Mouse (Mus musculus) heart, embryonic 12.5 days (tissue): Measurements from ENCODE around the gene Zdhhc12. TPM values are rescaled to one million over a fixed set of nuclear protein-coding genes. Genes with fewer than 3 reads are reported as not detected.
"Not testable (repeated sequence)": the region's sequence is repeated elsewhere in the genome, so short reads cannot be mapped to it uniquely, and the experiment has no call there.

Experiments used
- ATAC-seq: fragments of 200-750 bp; cut with Nextera tagmentation; 2 replicates; pipeline ENCODE4 v1.8.0; 2017; ENCODE audit warnings: moderate TSS enrichment, moderate library complexity; ENCODE audit not compliant: insufficient number of reproducible peaks, low FRiP score
- H3K27ac ChIP-seq: fragments of 300-500 bp; sonication (generic); 2 replicates; pipeline ENCODE4 v1.5.1; 2016; ENCODE audit warnings: mild to moderate bottlenecking, moderate library complexity; ENCODE audit not compliant: poor library complexity, severe bottlenecking
- H3K27me3 ChIP-seq: fragments of 300-500 bp; sonication (generic); replicated peaks from 2 replicates; pipeline ENCODE4 v1.6.1; 2016; ENCODE audit warnings: mild to moderate bottlenecking, moderate library complexity
- H3K36me3 ChIP-seq: fragments of 300-500 bp; sonication (generic); 2 replicates; pipeline ENCODE4 v1.6.1; 2016; ENCODE audit warnings: mild to moderate bottlenecking, moderate library complexity
- H3K4me1 ChIP-seq: fragments of 300-500 bp; sonication (generic); replicated peaks from 2 replicates; pipeline ENCODE4 v1.6.1; 2016; ENCODE audit warnings: mild to moderate bottlenecking
- H3K4me2 ChIP-seq: fragments of 300-500 bp; sonication (generic); 2 replicates; pipeline ENCODE4 v1.6.1; 2016; ENCODE audit warnings: mild to moderate bottlenecking, moderate library complexity
- H3K4me3 ChIP-seq: fragments of 300-500 bp; sonication (generic); 2 replicates; pipeline ENCODE4 v1.5.1; 2016; ENCODE audit warnings: mild to moderate bottlenecking
- H3K9ac ChIP-seq: fragments of 300-500 bp; sonication (generic); 2 replicates; pipeline ENCODE4 v1.6.1; 2016; ENCODE audit warnings: mild to moderate bottlenecking, moderate library complexity
- H3K9me3 ChIP-seq: fragments of 300-500 bp; sonication (generic); replicated peaks from 2 replicates; pipeline ENCODE4 v1.6.1; 2016; ENCODE audit warnings: mild to moderate bottlenecking, moderate library complexity
- WGBS: fragments of 180-500 bp; shearing (Covaris S2); methylation state at CpG from one replicate; pipeline ENCODE4 v1.1.7; 2016; 5-methylcytosine and 5-hydroxymethylcytosine counted together
- polyA plus RNA-seq: library from polyadenylated mRNA; unstranded; fragments of >200 nt; fragmentation: Nextera tagmentation; extraction: Ambion mirVana; gene quantifications from 2 replicates; pipeline ENCODE4 v1.2.1, GENCODE M21; 2016

The Zdhhc12 gene
- polyA plus RNA-seq: 49.8 and 50.4 TPM in 2 replicates

DNA sequence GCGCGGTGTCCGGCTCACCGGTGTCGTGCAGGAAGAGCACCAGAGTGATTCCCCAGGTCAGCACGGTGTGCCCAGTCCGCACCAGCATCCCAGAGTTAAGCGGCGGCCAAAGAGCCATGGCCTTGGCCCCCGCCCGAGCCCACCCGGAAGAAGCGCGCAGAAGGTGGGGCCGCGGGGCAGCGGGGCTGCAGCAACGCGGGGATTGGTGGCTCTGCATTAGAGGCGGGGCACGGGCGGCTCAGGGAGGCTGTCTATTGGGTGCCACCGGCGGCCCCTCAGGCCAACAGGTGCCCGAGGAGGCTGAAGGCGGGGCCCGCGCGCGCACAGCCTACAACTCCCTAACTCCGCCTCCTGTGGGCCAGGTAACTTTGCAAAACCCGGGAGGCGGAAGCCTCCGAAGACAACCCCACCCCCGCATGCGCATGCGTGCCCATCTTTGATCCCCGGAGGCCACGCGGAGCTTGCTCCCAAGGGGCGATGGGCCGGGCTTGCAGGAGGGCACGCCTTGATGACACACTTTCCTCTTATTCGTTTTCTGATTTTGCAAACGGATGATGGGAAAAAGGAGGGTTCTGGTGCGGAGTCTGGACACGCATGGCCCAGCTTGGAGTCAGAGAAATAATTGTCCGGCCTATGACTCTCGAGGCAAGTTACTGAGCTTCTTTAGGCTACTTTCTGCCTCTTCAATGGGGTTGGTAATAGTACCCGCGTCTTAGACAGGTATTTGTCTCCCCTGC is at the start of gene Zdhhc12:
Gene Zdhhc12, minus strand, starts transcription at position 178 of the 737 bp plus-strand sequence.
- Histone ChIP-seq H3K4me2 (peak within 1 kb of the TSS; percentile 78), H3K36me3 (peaks cover 34% of the 10 kb centered on the region), H3K27me3 (no peaks in the 10 kb centered on the region), H3K4me1 (peaks cover 20% of the 10 kb centered on the region), H3K9ac (peak within 1 kb of the TSS; percentile 86), H3K27ac (peak within 1 kb of the TSS; percentile 31), H3K9me3 (no peaks in the 10 kb centered on the region), H3K4me3 (peak within 1 kb of the TSS; percentile 75)
- ATAC-seq: peak; percentile 97
- under 1% methylated on average over 51 of the region's 51 CpGs for WGBS

GRCm38 (mm10) chr2:30140021-30140420 is 46.6 kb upstream of the Zdhhc12 start:
- WGBS: 89% methylated on average over 4 of the region's 4 CpGs
- H3K36me3 ChIP-seq: peaks cover 85% of the 10 kb centered on the region
- not testable (repeated sequence) for H3K4me3 ChIP-seq, H3K9me3 ChIP-seq, H3K27ac ChIP-seq, H3K27me3 ChIP-seq, ATAC-seq, H3K4me2 ChIP-seq, H3K9ac ChIP-seq, H3K4me1 ChIP-seq

- Histone ChIP-seq H3K27me3 (no peaks in the 10 kb centered on the region), H3K27ac (no peak overlapping the region), H3K4me3 (no peak overlapping the region), H3K4me2 (no peak overlapping the region), H3K9ac (no peak overlapping the region), H3K4me1 (peaks cover 22% of the 10 kb centered on the region), H3K9me3 (no peaks in the 10 kb centered on the region), H3K36me3 (peaks cover 52% of the 10 kb centered on the region)
- WGBS: 81% methylated on average over 10 of the region's 10 CpGs
- no peak for ATAC-seq
These were observed 43.0 kb upstream of the Zdhhc12 start for GRCm38 (mm10) chr2:30136458-30136857.

DNA sequence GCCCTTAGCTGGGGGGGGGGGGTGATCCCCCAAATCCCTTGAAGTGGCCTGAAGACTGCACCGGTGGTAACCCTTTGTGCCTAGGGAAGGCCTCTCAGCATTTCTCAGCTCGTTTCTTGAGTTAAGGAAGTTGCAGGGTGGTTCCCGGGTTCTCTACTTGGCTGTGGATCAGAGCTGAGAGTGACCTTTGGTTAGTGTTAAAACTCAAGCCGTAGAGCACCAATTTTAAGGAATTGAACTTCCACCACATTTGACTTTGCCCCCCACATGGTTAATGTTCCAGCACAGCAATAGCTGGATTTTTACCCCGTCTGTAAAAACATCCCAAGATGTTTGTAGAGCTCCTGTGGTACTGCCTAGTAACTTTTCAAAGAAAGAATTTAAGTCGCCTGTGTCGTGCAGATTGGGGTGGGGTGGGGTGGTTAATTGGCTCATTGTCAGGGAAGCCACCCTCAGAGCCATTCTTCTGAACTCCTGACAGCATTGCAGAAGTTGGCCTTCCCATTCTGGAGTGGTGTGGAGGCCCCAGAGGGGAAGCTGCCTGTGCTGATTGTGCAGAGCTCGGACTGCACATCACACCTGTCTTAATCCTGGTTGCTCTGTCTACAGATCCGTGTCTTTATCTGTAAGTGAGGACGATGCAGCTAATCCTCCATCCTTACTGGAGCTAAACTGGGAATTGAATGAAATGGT is 41.6 kb upstream of the Zdhhc12 start:
- Histone ChIP-seq H3K27me3 (no peaks in the 10 kb centered on the region), H3K36me3 (peaks cover 38% of the 10 kb centered on the region), H3K4me1 (peaks cover 22% of the 10 kb centered on the region), H3K9me3 (no peaks in the 10 kb centered on the region), H3K4me2 (peak overlapping the region; percentile 96), H3K9ac (peak overlapping the region; percentile 91), H3K27ac (0 out of 2 replicates have a peak overlapping the region, but pooled peaks have one; percentile 82), H3K4me3 (peak overlapping the region; percentile 92)
- WGBS: 65% methylated on average over 10 of the region's 10 CpGs
- ATAC-seq: no peak

- Histone ChIP-seq H3K9ac (peak overlapping the region; percentile 91), H3K4me1 (peaks cover 22% of the 10 kb centered on the region), H3K27me3 (0 out of 2 replicates have a peak, but pooled peaks cover 2% of the 10 kb centered on the region), H3K9me3 (no peaks in the 10 kb centered on the region), H3K4me2 (peak overlapping the region; percentile 96), H3K4me3 (peak overlapping the region; percentile 92), H3K27ac (peak overlapping the region; percentile 82), H3K36me3 (peaks cover 35% of the 10 kb centered on the region)
- 29% methylated on average over 6 of the region's 6 CpGs for WGBS
- no peak for ATAC-seq
These were observed 40.9 kb upstream of the Zdhhc12 start for GRCm38 (mm10) chr2:30134378-30134711.

GRCm38 (mm10) chr2:30133613-30134377 is 40.3 kb upstream of the Zdhhc12 start, which contains the start of gene Tbc1d13:
Gene Tbc1d13 (plus strand): TSS chr2:30133746.
- Histone ChIP-seq H3K27ac (peak within 1 kb of the TSS; percentile 83), H3K9me3 (no peaks in the 10 kb centered on the region), H3K4me3 (peak within 1 kb of the TSS; percentile 92), H3K4me1 (peaks cover 22% of the 10 kb centered on the region), H3K9ac (peak within 1 kb of the TSS; percentile 91), H3K4me2 (peak within 1 kb of the TSS; percentile 96), H3K36me3 (peaks cover 32% of the 10 kb centered on the region), H3K27me3 (0 out of 2 replicates have a peak, but pooled peaks cover 2% of the 10 kb centered on the region)
- WGBS: under 1% methylated on average over 46 of the region's 46 CpGs
- ATAC-seq: peak; percentile 95

DNA sequence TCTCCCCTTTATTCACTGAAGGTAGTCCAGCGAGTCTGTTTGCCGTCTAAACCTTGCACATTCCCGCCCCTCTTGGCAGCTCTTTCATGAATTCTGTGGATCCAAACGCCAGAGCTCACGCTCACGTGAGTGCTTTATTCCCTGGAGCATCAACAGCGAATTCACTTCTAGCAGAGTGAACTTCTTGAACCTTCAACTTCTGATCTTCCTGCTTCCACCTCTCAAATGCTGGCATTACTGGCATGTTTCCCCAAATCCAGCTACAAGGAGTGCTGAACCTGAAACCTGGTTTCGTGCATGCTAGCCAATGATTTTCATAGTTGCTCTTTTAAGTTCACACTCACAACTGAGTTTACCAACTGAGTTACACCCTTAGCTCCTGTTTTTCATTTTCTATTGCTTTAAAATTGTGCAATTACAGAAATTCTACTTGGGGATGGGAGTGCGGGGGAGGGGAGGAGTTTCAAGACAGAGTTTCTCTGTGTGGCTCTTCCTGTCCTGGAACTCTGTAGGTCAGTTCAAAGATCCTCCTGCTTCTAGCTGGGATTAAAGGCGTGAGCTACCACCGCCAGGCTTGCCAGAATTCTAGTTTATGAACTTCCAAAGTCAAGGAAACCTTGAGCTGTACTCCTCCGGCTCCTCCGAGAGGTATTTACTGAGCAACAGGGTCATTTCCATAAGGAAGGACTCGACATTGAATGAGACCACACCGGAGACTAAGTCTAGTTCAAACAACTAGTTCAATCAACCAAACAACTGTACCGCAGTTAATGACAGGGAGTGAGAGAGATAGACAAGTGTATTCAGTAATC is 39.6 kb upstream of the Zdhhc12 start:
- no peak; the same call in 1 of the 2 replicates for ATAC-seq
- H3K9ac ChIP-seq: peak overlapping the region; percentile 91
- no peaks in the 10 kb centered on the region for H3K9me3 ChIP-seq
- 0 out of 2 replicates have a peak, but pooled peaks cover 2% of the 10 kb centered on the region for H3K27me3 ChIP-seq
- peaks cover 28% of the 10 kb centered on the region for H3K36me3 ChIP-seq
- WGBS: 21% methylated on average over 16 of the region's 16 CpGs
- H3K4me2 ChIP-seq: peak overlapping the region; percentile 96
- H3K4me1 ChIP-seq: peaks cover 22% of the 10 kb centered on the region
- H3K4me3 ChIP-seq: peak overlapping the region; percentile 92
- H3K27ac ChIP-seq: peak overlapping the region; percentile 83

DNA sequence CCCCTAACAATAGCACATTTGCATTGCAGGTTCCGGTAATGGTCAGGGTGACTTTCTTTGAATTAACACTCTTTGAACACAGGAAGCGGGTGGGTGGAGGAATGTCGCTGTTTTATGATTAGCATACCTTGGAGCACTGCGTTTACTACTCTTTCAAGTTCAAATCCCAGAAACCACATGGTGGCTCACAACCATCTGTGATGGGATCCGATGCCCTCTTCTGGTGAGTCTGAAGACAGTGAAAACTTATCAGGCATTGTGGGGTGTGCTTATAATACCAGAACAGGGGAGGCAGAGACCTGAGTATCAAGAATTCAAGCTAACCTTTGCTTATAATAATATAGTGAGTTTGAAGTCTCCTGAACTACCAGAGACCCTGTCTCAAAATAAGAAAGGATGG is 37.8 kb upstream of the Zdhhc12 start:
- not testable (repeated sequence) for ATAC-seq, H3K9ac ChIP-seq, H3K27me3 ChIP-seq, H3K27ac ChIP-seq, H3K4me3 ChIP-seq, H3K4me2 ChIP-seq, H3K9me3 ChIP-seq
- Histone ChIP-seq H3K4me1 (peaks cover 22% of the 10 kb centered on the region), H3K36me3 (peaks cover 11% of the 10 kb centered on the region)
- WGBS: 59% methylated on average over 5 of the region's 5 CpGs

GRCm38 (mm10) chr2:30130156-30130555 is 36.7 kb upstream of the Zdhhc12 start:
- no peak overlapping the region for H3K27ac ChIP-seq

DNA sequence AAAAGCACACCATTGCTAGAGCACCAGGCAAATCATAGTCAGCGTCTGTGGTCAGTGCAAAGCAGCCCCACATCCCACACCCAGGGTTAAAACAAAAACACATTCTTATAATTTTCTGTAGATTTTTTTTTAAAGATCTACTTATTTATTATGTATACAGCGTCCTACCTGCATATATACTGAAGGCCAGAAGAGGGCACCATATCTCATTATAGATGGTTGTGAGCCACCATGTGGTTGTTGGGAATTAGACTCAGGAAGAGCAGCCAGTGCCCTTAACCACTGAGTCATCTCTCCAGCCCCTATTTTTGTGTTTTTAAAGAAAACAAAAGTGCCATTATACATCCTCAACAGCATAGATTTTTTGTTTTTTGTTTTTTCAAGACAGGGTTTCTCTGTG is 35.3 kb upstream of the Zdhhc12 start:
- no peak for ATAC-seq
- no peaks in the 10 kb centered on the region for H3K9me3 ChIP-seq
- WGBS: 22% methylated on average over 2 of the region's 2 CpGs

More at GRCm38 (mm10) chr2:30130156-30130555, 36.7 kb upstream of the Zdhhc12 start:
- Histone ChIP-seq H3K9me3 (no peaks in the 10 kb centered on the region), H3K4me3 (no peak overlapping the region), H3K9ac (no peak overlapping the region), H3K4me2 (no peak overlapping the region), H3K36me3 (no peaks in the 10 kb centered on the region), H3K4me1 (peaks cover 19% of the 10 kb centered on the region), H3K27me3 (0 out of 2 replicates have a peak, but pooled peaks cover 2% of the 10 kb centered on the region)
- 78% methylated on average over 4 of the region's 4 CpGs for WGBS
- ATAC-seq: no peak

More for the DNA sequence above, 35.3 kb upstream of the Zdhhc12 start:
- H3K4me1 ChIP-seq: peaks cover 15% of the 10 kb centered on the region
- H3K9ac ChIP-seq: no peak overlapping the region
- 0 out of 2 replicates have a peak, but pooled peaks cover 2% of the 10 kb centered on the region for H3K27me3 ChIP-seq
- no peak overlapping the region for H3K4me3 ChIP-seq
- no peak overlapping the region for H3K4me2 ChIP-seq
- no peaks in the 10 kb centered on the region for H3K36me3 ChIP-seq
- no peak overlapping the region for H3K27ac ChIP-seq
